Mouse (Mus musculus) thymus, adult 2 months (tissue): ENCODE measurements at regions not wholly inside any gene's neighbourhood (a gene's known extent, or its start where the extent isn't known, plus 50 kb on each side); places are given as distances from the start of the nearest gene placed in this dataset.

Experiments
- DNase-seq: peaks from one replicate; pipeline ENCODE4 v3.0.0; 2021
- H3K27ac ChIP-seq: fragments of 200-500 bp; 2 replicates; pipeline ENCODE4 v1.5.1; 2012; ENCODE audit warnings: low read length, control low read depth; ENCODE audit not compliant: control insufficient read depth, insufficient read depth
- H3K27me3 ChIP-seq: fragments of 200-500 bp; 2 replicates; pipeline ENCODE4 v1.6.1; 2012; ENCODE audit warnings: mild to moderate bottlenecking, low read length, moderate library complexity, mixed read lengths; ENCODE audit not compliant: control insufficient read depth, insufficient read depth
- H3K36me3 ChIP-seq: fragments of 200-500 bp; 2 replicates; pipeline ENCODE4 v1.6.1; 2012; ENCODE audit warnings: mild to moderate bottlenecking, low read length, moderate library complexity; ENCODE audit not compliant: control insufficient read depth, insufficient read depth
- H3K4me1 ChIP-seq: fragments of 200-500 bp; replicated peaks from 2 replicates; pipeline ENCODE4 v1.6.1; 2012; ENCODE audit warnings: low read length; ENCODE audit not compliant: control insufficient read depth, insufficient read depth
- H3K4me3 ChIP-seq: fragments of 200-500 bp; 2 replicates; pipeline ENCODE4 v1.5.1; 2012; ENCODE audit warnings: mild to moderate bottlenecking, low read length, control low read depth, moderate library complexity; ENCODE audit not compliant: control insufficient read depth, insufficient read depth
- CTCF ChIP-seq: fragments of 200-500 bp; IDR thresholded peaks from 2 replicates; pipeline ENCODE4 v1.5.1; 2012; ENCODE audit warnings: mild to moderate bottlenecking, control low read depth, low read length, moderate library complexity, borderline replicate concordance; ENCODE audit not compliant: control insufficient read depth, poor library complexity, insufficient read depth; ENCODE audit errors: extremely low read depth
- POLR2A ChIP-seq: fragments of 200-500 bp; IDR thresholded peaks from 2 replicates; pipeline ENCODE4 v1.6.1; 2012; ENCODE audit warnings: mild to moderate bottlenecking, low read length, control low read depth, moderate library complexity; ENCODE audit not compliant: control insufficient read depth, poor library complexity, insufficient read depth; ENCODE audit errors: extremely low read depth
- WGBS: fragments of 180-500 bp; shearing (Covaris S2); methylation state at CpG from one replicate; pipeline ENCODE4 v1.1.7; 2018; 5-methylcytosine and 5-hydroxymethylcytosine counted together

DNA sequence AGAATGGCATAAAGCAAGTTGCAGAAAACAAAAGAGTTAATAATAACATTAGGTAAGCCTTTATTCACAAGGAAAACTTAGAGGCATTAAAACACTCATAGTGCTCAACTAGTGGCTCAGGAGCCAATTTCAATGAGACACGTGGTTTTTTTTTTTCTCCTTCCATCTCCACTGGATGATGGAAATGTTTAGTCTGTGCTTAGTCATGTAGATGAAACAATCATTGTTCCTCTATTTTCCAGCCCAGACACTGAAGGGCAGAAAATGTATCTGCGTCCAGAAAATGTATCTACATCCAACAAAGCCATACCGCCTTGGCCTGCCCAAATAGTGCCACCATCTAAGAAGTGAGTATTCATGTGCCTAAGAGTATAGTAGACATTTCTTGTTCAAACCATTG is 184.0 kb downstream of the Btg1 start:
- no peak for DNase-seq
- Histone ChIP-seq H3K36me3 (no peaks in the 10 kb centered on the region), H3K27ac (no peak overlapping the region), H3K27me3 (no peaks in the 10 kb centered on the region), H3K4me3 (no peak overlapping the region), H3K4me1 (no peaks in the 10 kb centered on the region)
- WGBS, result 75% methylated on average over 3 of the region's 3 CpGs
- TF ChIP-seq CTCF, result no peak

DNA sequence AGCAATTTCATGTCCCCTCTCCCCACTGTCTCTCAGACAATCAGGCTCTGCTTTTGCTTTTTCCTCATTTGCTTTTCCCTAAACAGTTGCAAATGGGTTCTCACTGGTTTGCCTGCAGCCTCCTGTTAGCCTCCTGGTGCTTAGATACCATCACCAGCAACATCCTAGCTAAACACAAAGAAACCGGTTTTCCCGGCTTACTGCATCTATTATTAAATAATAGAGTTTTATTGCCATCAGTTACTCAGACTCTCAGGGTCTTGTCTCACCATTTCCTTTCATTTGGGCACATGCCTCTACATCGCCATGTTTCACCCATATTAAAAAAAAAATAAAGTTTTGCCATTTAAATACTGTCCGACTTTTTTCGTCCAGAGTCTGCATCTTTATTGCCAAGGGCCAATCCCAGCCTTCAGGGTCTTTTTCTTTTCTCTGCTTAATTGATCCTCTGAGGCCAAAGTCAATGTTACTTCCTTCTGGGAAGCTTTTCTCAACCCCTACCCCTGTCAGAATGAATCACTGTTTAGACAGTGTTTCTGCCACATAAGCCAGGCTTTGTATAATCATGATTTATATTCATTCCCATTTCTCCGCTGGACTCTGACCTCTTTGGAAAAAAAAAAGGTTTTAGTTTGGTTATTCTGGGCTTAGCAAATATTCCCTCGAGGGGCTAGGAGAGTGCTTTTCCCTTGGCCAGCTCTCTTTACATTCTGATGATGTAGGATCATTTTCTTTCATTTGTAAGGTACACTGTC is 187.4 kb downstream of the Btg1 start:
- no peak overlapping the region for H3K27ac ChIP-seq
- no peaks in the 10 kb centered on the region for H3K4me1 ChIP-seq
- H3K4me3 ChIP-seq, result no peak overlapping the region
- TF ChIP-seq POLR2A, result no peak
- TF ChIP-seq CTCF, result no peak
- WGBS, result 95% methylated on average over 7 of the region's 7 CpGs
- H3K27me3 ChIP-seq, result no peaks in the 10 kb centered on the region
- no peaks in the 10 kb centered on the region for H3K36me3 ChIP-seq
- DNase-seq, result no peak

DNA sequence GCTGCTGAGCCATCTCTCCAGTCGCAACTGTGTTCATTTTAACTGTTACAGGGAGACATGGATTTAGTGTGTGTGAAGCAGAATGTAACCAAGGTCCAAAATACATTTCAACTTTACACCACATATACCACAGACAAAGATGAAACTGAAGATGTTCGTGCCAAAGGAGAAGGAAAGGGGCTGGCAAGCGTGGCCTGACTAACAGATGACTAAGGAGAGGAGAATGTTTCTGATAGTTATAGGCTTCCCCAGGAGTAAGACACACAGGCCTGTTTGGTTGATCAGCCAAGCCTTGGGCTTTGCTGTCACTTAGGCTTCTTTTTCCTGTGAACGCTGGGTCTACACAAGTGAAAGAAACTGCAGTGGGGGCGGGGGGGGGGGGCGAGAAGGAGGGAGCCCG is 189.8 kb downstream of the Btg1 start:
- no peak overlapping the region for H3K27ac ChIP-seq
- no peak for TF ChIP-seq CTCF
- TF ChIP-seq POLR2A, result no peak
- no peaks in the 10 kb centered on the region for H3K27me3 ChIP-seq
- H3K4me1 ChIP-seq, result no peaks in the 10 kb centered on the region
- 72% methylated on average over 7 of the region's 7 CpGs for WGBS
- DNase-seq, result no peak
- no peaks in the 10 kb centered on the region for H3K36me3 ChIP-seq
- no peak overlapping the region for H3K4me3 ChIP-seq

DNA sequence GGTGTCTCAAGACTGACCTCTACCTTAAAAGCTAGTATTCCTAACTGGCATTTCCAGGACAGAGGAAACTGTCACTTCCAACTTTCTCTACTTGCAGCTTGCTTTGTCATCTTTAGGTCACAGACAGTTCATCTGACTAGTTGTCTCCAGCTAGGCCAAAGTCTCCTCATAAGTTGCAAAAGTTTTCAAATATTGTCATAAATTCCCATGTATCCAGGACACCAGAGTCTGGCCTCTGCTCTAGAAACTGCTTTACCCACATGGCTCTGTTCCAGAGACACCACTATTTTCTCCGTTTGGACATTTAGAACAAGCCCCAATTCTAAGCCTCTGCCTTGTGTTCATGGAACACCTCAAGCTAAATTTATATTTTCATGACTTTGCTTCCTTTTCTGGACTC is 205.0 kb downstream of the Btg1 start:
- peaks cover 4% of the 10 kb centered on the region for H3K4me1 ChIP-seq
- H3K27me3 ChIP-seq, result no peaks in the 10 kb centered on the region
- no peaks in the 10 kb centered on the region for H3K36me3 ChIP-seq
- H3K4me3 ChIP-seq, result no peak overlapping the region
- 90% methylated on average over 1 of the region's 1 CpGs for WGBS
- H3K27ac ChIP-seq, result no peak overlapping the region
- TF ChIP-seq POLR2A (no peak), CTCF (no peak)
- no peak for DNase-seq

DNA sequence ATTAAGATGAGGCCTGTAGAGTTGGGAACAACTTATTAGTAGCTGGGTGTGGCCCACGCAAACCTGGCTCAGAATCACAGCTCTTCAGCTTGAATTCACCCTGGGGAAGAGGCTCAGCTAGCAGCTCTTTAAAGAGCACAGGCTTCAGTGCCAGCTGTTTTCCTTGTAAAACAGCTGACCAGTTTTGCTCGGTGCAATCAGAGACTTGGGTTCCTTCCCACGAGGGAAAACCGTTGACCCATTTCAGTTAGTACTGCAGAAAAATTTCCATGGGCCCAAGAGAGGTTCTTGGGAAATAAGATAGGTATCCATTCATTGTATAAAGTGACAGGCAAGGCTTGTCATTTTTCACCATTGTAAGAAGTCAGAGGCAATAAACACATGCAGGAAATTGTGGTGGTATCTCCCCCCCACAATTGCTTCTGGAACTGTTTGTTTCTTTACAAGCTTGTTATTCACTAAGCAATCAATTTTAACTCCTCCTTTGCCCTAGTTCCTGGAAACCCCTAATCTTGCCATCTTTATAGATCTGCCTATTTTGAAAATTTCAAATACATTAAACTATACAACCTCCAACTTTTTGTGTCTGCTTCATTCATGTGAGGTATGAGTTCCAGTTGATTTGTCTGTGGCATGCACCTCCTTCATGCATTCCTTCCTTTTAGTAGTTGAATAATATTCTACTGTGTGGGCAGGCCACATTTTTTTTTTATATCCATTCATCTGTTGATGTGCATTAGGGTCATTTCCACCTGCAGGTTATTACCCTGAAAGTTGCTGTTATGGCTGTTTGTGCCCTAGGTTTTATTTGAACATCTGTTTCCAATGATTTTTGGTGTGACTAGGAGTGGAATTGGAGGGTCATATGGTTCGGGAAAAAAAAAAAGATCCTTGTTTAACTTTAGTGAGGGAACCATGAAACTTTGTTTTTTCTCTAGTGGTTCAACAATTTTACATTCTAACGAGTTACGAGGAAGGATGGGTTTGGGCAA is 205.8 kb downstream of the Btg1 start:
- Histone ChIP-seq H3K36me3 (no peaks in the 10 kb centered on the region), H3K27me3 (no peaks in the 10 kb centered on the region), H3K4me3 (no peak overlapping the region), H3K4me1 (peaks cover 4% of the 10 kb centered on the region), H3K27ac (peak overlapping the region; percentile 59)
- no peak for TF ChIP-seq CTCF
- no peak for TF ChIP-seq POLR2A
- DNase-seq, result no peak
- WGBS, result 65% methylated on average over 7 of the region's 7 CpGs

DNA sequence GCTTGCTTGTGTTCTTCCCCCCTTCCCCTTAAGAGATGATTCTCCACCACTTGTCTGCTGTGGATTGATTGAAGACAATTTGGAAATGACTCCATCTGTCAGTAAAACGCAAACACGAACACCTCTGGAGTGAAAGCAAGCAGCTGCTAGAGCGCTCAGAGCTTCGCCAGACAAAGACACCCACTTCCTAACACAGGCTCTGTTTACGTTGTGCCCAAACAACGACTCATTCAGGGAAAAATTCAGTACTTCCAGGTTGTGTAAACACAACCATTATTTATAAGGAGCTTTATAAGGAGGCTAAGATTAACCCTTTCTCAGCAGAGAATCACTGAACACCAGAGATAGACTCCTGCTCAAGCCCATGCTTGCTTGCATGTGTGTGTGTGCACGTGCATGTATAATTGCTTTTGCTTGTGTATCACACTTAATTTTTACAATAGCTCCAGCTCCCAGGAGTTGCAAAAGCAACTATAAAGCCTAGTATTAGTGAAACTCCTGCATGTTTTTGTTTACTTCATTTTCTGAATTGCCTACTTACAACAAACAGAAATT is 209.5 kb downstream of the Btg1 start:
- Histone ChIP-seq H3K27me3 (no peaks in the 10 kb centered on the region), H3K27ac (no peak overlapping the region), H3K36me3 (no peaks in the 10 kb centered on the region), H3K4me3 (no peak overlapping the region), H3K4me1 (peaks cover 4% of the 10 kb centered on the region)
- TF ChIP-seq POLR2A (no peak), CTCF (no peak)
- DNase-seq, result no peak
- WGBS, result 67% methylated on average over 7 of the region's 7 CpGs
